Mouse (Mus musculus) ZHBTc4 (cell line): ENCODE measurements at regions not wholly inside any gene's neighbourhood (a gene's known extent, or its start where the extent isn't known, plus 50 kb on each side); places are given as distances from the start of the nearest gene placed in this dataset.

Experiments used
- DNase-seq: peaks from one replicate; pipeline ENCODE4 v3.0.0-alpha.2; 2011; ENCODE audit warnings: low read depth, low spot score

- DNase-seq = no peak
These were observed 54.1 kb downstream of the Nog start for GRCm38 (mm10) chr11:89247991-89248390.

DNA sequence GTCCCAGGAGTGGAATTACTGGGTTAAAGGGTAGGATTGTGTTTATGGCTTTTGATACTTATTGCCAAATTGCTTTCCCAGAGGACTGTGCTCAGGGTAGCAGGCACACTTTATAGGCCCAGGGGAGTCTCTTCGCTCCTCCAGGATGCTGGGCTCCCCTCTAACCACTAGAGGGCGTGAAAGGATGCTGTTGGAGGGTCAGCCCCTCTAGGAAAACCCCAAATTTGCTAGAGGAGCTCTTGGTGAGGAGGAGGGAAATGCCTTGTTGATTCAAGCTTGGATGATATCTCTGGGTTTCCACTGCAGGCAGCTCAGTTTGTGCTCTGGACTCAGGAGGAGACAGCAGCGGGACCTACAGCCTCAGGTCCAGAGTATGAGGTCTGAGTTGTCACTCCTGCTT, 58.8 kb downstream of the Nog start:
- peak; percentile 76 for DNase-seq

GRCm38 (mm10) chr11:89242130-89242529, 60.0 kb downstream of the Nog start:
- DNase-seq = peak; percentile 84

DNA sequence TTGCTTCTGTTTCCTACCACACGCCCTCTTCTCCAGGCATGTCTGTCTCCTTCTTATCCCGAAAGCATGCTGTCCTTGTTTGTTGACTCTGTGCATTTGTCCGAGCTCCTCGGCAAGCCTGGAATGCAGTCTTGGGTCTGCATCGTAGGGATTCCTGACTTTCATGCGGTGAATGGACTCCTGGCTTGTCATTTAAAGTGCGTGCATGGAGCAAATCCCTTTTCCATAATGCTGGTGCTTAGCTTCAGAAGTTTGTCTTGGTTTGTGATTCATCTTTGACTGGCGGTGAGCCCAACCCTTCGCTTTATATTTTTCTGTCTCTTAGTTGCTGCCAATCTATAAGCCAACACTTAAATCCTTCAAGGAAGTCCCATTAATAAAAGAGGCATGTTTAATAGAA, 62.2 kb downstream of the Nog start:
- DNase-seq = peak; percentile 65

- no peak for DNase-seq
These were observed 65.2 kb downstream of the Nog start for GRCm38 (mm10) chr11:89236904-89237303.

DNA sequence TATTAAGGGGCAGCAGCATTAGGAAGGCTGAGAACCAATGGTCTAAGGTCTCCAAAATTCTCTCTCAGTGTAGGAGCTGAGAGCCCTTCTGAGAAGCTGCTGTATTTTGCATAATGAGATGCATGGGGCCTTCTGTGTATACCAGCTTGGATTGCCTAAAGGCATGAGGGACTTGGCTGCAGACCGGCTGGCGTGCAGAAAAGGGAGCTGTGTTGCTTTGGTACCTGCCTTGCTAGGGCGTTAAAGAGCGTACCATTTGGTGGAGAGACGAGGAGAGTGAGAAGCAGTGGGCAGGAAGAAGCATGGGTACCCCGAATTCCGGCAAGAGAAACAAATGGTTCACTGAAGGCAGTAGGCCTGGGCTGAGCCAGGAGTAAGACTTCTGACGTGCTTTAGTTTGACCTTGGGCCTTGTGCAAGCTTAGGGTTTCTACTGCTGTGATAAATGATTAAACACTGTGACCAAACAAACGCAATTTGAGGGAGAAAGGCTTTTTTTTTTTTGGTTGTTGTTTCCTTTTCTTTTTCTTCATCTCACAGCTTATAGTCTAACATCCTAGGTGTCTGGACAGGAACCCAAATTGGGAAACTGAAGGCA, 69.2 kb downstream of the Nog start:
- DNase-seq = peak; percentile 35

- no peak for DNase-seq
These were observed 72.4 kb downstream of the Nog start for GRCm38 (mm10) chr11:89229726-89230125.

- no peak for DNase-seq
These were observed 88.9 kb downstream of the Nog start for GRCm38 (mm10) chr11:89213204-89213603.

DNA sequence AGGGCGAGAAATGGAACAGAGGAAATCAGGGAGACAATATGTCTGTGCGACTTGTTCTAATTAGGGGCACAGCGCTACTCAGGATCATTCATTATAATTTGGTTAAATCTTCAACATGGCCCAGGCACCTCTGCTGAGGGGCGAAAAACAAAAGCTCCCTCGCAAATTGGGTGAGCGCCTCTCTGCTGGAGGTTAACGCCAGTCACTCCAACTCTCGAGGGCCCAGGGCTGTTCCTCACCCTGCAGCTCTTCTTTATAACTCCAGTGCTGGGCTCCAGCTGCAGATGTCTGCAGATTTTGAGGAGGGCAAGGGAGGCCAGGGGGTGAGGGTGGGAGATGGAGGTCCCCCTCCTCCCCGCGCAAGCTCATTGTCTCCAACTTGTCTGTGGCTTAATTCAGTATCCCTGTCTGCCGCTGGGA, 92.6 kb downstream of the Nog start:
- DNase-seq = no peak

- DNase-seq = no peak
These were observed 93.1 kb downstream of the Nog start for GRCm38 (mm10) chr11:89209072-89209471.

DNA sequence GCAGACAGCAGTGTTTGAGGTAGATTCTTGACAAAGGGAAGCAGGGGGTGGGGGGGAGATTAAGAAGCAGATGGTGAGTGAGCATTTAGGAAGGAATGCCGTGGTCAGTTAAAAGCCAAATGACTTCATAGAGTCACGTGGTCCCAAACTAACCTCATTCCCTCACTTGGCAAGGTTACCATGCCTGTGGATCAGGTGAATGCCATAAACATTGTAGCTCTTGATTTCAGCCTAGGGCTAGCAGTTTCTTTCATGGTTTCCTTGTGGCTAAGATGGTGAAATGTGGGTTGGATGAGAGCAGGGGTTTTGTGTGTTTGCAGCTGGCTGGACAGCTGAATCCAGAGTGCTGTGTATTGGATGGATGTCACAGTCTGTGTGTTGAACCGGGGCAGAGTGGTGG, 95.3 kb downstream of the Nog start:
- DNase-seq = no peak

DNA sequence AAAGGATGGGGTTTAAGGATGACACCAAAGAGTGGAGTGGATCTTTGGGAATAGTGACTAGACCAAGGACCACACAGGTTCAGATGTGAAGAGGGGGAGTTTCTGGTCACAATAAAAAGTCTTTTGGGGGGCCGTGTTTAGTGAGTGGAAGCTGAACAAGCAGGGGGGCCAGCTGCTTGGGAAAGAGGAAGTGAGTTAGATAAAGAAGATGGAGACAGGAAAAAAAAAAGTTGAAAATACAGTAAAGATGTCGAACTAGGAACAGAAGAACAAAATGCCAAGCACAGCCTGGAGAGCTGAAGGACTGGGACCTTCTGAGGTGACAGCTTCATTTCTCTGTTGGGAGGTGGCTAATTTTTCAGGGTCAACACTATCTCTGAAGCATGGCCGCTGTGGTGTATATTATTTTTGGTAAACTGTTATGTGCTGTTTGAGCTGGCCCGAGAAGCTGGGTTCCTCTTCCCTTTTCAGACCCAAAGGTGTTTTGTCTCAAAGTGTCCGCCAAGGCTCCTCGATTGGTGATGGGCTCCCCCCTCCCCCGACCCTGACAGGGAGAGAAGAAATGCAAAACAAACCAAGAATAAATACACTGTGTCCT, 97.1 kb downstream of the Nog start:
- no peak for DNase-seq

DNA sequence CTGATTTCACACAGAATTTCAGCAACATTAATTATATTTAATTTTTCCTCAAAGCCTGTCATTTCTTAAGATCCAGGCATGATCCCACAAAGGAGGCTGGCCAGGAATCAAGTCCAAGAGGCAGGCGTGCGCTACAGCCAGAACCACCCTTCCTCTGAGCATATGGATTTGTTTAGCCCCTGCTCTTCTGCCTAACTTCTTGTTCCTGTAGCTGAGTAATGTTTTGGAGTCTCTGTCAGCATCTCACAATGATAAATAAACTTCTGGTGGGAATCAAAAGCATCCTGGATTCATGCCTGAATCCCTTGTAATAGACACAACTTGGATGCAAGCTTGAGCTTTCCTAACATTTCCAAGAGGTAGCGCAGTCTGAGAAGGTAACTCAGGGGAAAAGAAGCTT, 101.7 kb downstream of the Nog start:
- DNase-seq = no peak

GRCm38 (mm10) chr11:89192815-89193214, 109.3 kb downstream of the Nog start:
- no peak for DNase-seq

- peak; percentile 93 for DNase-seq
These were observed 113.4 kb downstream of the Gm525 start for GRCm38 (mm10) chr11:89186911-89187621.

DNA sequence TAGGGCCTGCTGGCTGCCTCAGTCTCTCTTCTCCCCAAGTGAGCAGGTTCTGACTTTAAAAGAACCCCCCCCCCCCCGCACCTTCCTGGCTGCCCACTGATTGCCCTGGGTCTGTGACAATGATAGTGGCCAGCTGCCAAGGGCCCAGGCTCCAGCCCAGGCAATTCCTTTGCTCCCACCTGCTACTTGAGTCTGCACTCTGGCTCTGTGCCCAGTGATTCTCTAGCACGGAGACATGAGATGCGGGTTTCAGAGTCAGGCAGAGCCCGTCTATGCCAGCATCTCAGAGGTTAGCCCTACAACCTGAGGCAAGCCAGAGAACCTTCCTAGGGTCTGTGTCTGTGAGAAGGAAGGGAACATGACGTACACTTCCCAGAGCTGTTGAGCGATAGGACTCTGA, 112.2 kb downstream of the Gm525 start:
- DNase-seq = no peak

DNA sequence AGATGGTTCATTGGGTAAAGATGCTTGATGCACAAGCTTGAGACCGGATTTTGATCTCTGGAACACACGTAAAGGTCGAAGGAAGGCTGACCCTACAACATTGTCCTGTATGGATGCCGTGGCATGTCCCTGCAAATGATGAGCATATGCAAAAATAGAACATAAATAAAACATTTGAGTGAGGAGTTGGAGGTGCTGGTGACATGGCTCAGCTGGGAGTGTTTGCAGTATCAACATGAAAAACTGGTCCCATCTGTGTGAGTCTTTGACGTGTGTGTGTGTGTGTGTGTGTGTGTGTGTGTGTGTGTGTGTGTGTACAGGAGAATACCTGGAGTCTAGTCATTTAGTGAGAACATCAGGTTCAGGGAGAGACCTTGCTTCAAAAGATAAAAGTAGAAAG, 107.8 kb downstream of the Gm525 start:
- no peak for DNase-seq

DNA sequence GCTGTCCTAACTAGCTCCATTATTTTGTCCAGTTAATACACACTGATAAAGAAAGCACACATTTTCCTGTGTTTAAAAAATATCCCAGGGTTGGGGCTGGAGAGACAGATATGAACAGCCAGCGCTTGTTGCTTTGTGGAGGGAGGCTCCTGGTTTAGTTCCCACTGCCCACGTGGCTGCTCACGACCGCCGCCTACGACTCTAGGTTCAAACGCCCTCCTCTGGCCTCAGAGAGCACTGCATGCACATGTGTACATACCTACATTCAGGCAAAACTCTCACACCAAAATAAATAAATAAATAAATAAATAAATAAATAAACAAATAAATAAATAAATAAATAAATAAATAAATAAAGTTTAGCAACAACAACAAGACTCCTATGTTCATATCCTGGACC, 104.8 kb downstream of the Gm525 start:
- DNase-seq = peak; percentile 78

GRCm38 (mm10) chr11:89175511-89175910, 101.9 kb downstream of the Gm525 start:
- DNase-seq = peak; percentile 47

- DNase-seq = no peak
These were observed 101.3 kb downstream of the Gm525 start for GRCm38 (mm10) chr11:89174967-89175366.

DNA sequence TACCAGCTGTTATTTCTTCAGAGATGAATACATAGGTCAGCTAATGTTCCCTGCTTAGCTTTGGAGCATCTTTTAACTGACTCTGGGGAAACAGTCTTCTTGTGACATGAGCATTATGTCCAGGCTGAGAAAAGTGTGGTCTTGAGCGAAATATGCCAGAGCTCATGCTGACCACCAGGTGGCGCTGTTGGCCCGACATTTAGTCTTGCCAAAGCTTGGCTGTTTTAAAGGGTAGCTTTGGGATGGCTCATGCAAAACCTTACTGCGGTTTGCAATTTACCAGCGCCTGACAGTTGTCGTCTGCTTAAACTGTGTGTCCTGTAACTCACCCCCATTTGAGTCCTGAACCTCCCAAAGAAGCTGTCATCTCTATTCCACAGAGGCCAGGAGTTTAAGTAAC, 91.6 kb downstream of the Gm525 start:
- DNase-seq = peak; percentile 88

- DNase-seq = peak; percentile 88
These were observed 80.1 kb downstream of the Gm525 start for GRCm38 (mm10) chr11:89153466-89154406.
